Mouse (Mus musculus) limb, embryonic 14.5 days (tissue): ENCODE measurements at regions not wholly inside any gene's neighbourhood (a gene's known extent, or its start where the extent isn't known, plus 50 kb on each side); places are given as distances from the start of the nearest gene placed in this dataset.

Source experiments
- ATAC-seq: fragments of 200-750 bp; cut with Nextera tagmentation; 2 replicates; pipeline ENCODE4 v1.8.0; 2017; ENCODE audit warnings: low read depth, moderate number of reproducible peaks, moderate TSS enrichment; ENCODE audit not compliant: low FRiP score
- DNase-seq: peaks from one replicate; pipeline ENCODE4 v3.0.0-alpha.2; 2015; ENCODE audit warnings: low spot score
- H3K27ac ChIP-seq: fragments of 300-500 bp; sonication (generic); replicated peaks from 2 replicates; pipeline ENCODE4 v1.5.1; 2014; ENCODE audit warnings: low read depth, mild to moderate bottlenecking, low read length, moderate library complexity, mixed read lengths
- H3K27me3 ChIP-seq: fragments of 300-500 bp; sonication (generic); 2 replicates; pipeline ENCODE4 v1.6.1; 2014; ENCODE audit warnings: low read length, mixed read lengths; ENCODE audit not compliant: control insufficient read depth, insufficient read depth
- H3K36me3 ChIP-seq: fragments of 300-500 bp; sonication (generic); 2 replicates; pipeline ENCODE4 v1.6.1; 2014; ENCODE audit warnings: mild to moderate bottlenecking, low read length, moderate library complexity, mixed read lengths; ENCODE audit not compliant: control insufficient read depth, insufficient read depth
- H3K4me1 ChIP-seq: fragments of 300-500 bp; sonication (generic); 2 replicates; pipeline ENCODE4 v1.6.1; 2014; ENCODE audit warnings: antibody characterized with exemption, low read length, mixed read lengths; ENCODE audit not compliant: control insufficient read depth, insufficient read depth
- H3K4me2 ChIP-seq: fragments of 300-500 bp; sonication (generic); replicated peaks from 2 replicates; pipeline ENCODE4 v1.6.1; 2014; ENCODE audit warnings: low read depth, mild to moderate bottlenecking, low read length, moderate library complexity; ENCODE audit not compliant: severe bottlenecking
- H3K4me3 ChIP-seq: fragments of 300-500 bp; sonication (generic); replicated peaks from 2 replicates; pipeline ENCODE4 v1.5.1; 2014; ENCODE audit warnings: low read length
- H3K9ac ChIP-seq: fragments of 300-500 bp; sonication (generic); 2 replicates; pipeline ENCODE4 v1.6.1; 2014; ENCODE audit warnings: mild to moderate bottlenecking, low read depth, low read length, moderate library complexity; ENCODE audit not compliant: severe bottlenecking
- H3K9me3 ChIP-seq: fragments of 300-500 bp; sonication (generic); 2 replicates; pipeline ENCODE4 v1.6.1; 2016; ENCODE audit warnings: low read length; ENCODE audit not compliant: control insufficient read depth
- POLR2A ChIP-seq: fragments of 200-500 bp; IDR thresholded peaks from 2 replicates; pipeline ENCODE4 v1.8.0; 2012; ENCODE audit warnings: inconsistent platforms, mild to moderate bottlenecking, moderate library complexity, borderline replicate concordance; ENCODE audit not compliant: insufficient read depth, insufficient read length; ENCODE audit errors: extremely low read depth
- WGBS: fragments of 180-500 bp; shearing (Covaris S2); extraction: QIAGEN DNeasy Blood & Tissue Kit; methylation state at CpG from one replicate; pipeline ENCODE4 v1.1.7; 2014; 5-methylcytosine and 5-hydroxymethylcytosine counted together

GRCm38 (mm10) chr3:58169786-58170185, 244.7 kb upstream of the Tsc22d2 start:
- DNase-seq (no peak), ATAC-seq (no peak)
- Histone ChIP-seq H3K9me3 (no peaks in the 10 kb centered on the region), H3K4me2 (no peak overlapping the region), H3K4me1 (peaks cover 3% of the 10 kb centered on the region), H3K4me3 (no peak overlapping the region), H3K36me3 (no peaks in the 10 kb centered on the region), H3K9ac (no peak overlapping the region), H3K27ac (no peak overlapping the region), H3K27me3 (no peaks in the 10 kb centered on the region)
- WGBS, result 77% methylated on average over 6 of the region's 6 CpGs
- no peak for TF ChIP-seq POLR2A

GRCm38 (mm10) chr3:58172096-58172495, 242.4 kb upstream of the Tsc22d2 start:
- DNase-seq, result no peak
- H3K36me3 ChIP-seq, result no peaks in the 10 kb centered on the region
- no peak for TF ChIP-seq POLR2A
- H3K9me3 ChIP-seq, result no peaks in the 10 kb centered on the region
- no peak overlapping the region for H3K4me3 ChIP-seq
- no peak overlapping the region for H3K9ac ChIP-seq
- no peak overlapping the region for H3K4me2 ChIP-seq
- WGBS, result 87% methylated on average over 5 of the region's 5 CpGs
- H3K27me3 ChIP-seq, result no peaks in the 10 kb centered on the region
- no peaks in the 10 kb centered on the region for H3K4me1 ChIP-seq
- no peak overlapping the region for H3K27ac ChIP-seq
- ATAC-seq, result no peak

DNA sequence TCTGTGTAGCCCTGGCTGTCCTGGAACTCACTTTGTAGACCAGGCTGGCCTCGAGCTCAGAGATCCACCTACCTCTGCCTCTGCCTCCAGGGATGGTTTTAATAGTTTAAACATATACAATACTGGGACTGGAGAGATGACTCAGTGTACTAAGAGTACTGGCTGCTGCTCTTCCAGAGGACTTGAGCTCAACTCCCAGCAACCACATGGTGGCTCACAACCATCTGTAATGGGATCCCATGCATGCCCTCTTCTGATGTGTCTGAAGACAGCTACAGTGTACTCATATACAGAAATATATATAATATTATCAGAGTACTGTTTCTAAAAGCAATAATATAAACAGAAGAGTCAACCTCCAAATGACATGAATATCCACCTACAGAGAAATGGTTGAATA, 240.7 kb upstream of the Tsc22d2 start:
- Histone ChIP-seq H3K36me3 (no peaks in the 10 kb centered on the region), H3K4me2 (no peak overlapping the region), H3K9ac (no peak overlapping the region), H3K9me3 (no peaks in the 10 kb centered on the region), H3K4me3 (no peak overlapping the region), H3K4me1 (no peaks in the 10 kb centered on the region), H3K27me3 (no peaks in the 10 kb centered on the region), H3K27ac (no peak overlapping the region)
- ATAC-seq (no peak), DNase-seq (no peak)
- WGBS, result 63% methylated on average over 1 of the region's 1 CpGs
- TF ChIP-seq POLR2A, result no peak

GRCm38 (mm10) chr3:58181715-58182114, 232.8 kb upstream of the Tsc22d2 start:
- H3K27me3 ChIP-seq, result no peaks in the 10 kb centered on the region
- no peaks in the 10 kb centered on the region for H3K9me3 ChIP-seq
- H3K4me3 ChIP-seq, result no peak overlapping the region
- 48% methylated on average over 3 of the region's 3 CpGs for WGBS
- H3K4me2 ChIP-seq, result no peak overlapping the region
- no peak overlapping the region for H3K9ac ChIP-seq
- no peaks in the 10 kb centered on the region for H3K36me3 ChIP-seq
- DNase-seq, result no peak
- TF ChIP-seq POLR2A, result no peak
- no peak overlapping the region for H3K27ac ChIP-seq
- no peak for ATAC-seq
- no peaks in the 10 kb centered on the region for H3K4me1 ChIP-seq

DNA sequence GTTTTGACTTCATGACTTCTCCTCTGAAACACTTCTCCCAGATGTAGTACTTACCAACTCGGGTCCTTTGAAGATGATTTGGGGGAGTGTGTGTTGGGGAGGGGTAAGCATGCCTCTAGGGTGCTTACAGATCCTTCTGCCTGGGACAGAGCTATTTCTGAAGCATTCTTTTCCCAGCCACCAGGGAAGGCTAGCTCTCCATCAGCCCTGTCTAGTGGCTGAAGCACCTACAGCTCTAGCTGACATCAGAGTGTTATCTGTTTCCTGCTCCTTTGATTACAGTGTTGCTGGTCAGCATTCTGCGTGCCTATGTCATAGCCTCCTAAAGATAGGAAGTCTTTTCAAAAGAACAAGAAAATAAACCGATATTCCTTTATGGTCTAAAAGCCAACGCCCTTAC, 232.2 kb upstream of the Tsc22d2 start:
- Histone ChIP-seq H3K9me3 (no peaks in the 10 kb centered on the region), H3K36me3 (no peaks in the 10 kb centered on the region), H3K4me2 (no peak overlapping the region), H3K27ac (no peak overlapping the region), H3K9ac (no peak overlapping the region), H3K4me3 (no peak overlapping the region), H3K4me1 (no peaks in the 10 kb centered on the region), H3K27me3 (no peaks in the 10 kb centered on the region)
- ATAC-seq, result no peak
- TF ChIP-seq POLR2A, result no peak
- DNase-seq, result no peak
- WGBS, result 67% methylated on average over 4 of the region's 4 CpGs

DNA sequence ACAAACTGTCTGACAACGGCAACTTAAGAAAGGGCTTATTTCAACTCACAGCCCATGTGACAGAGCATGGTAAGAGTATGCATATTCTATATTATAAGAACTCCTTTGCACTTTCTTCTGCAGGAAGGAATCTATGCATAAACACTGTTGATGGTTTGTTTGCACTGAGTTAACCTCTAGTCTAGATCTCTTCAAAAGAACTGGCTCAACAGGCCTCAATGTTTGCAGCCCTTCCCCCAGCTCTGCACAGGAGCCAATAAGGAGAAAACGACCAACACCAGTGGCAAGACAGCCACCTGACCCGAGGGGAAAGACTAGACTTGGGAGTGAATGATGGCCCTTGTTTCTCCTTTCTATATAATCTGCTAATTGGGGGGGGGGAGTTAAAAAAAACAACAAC, 231.2 kb upstream of the Tsc22d2 start:
- WGBS, result 32% methylated on average over 3 of the region's 3 CpGs
- DNase-seq, result no peak
- Histone ChIP-seq H3K4me2 (no peak overlapping the region), H3K4me1 (no peaks in the 10 kb centered on the region), H3K27me3 (no peaks in the 10 kb centered on the region), H3K4me3 (no peak overlapping the region), H3K9ac (no peak overlapping the region), H3K27ac (no peak overlapping the region), H3K36me3 (no peaks in the 10 kb centered on the region), H3K9me3 (no peaks in the 10 kb centered on the region)
- no peak for TF ChIP-seq POLR2A
- no peak for ATAC-seq
